Mouse (Mus musculus): ENCODE results near the gene Luzp1. TPM values are rescaled to one million over a fixed set of nuclear protein-coding genes. Genes with fewer than 3 reads are reported as not detected.

The Luzp1 gene
- total and polyA plus RNA-seq, 3 experiments: 4.4 to 37.1 (median 29.3) TPM

GRCm38 (mm10) chr4:136462086-136462838, 7.3 kb upstream of the Luzp1 start, which contains the start of gene 6030445D17Rik:
6030445D17Rik (plus strand) TSS chr4:136462250.
- peak; percentile 91 for DNase-seq

- no peak for DNase-seq
Observed at GRCm38 (mm10) chr4:136462839-136463178, 6.8 kb upstream of the Luzp1 start.

DNA sequence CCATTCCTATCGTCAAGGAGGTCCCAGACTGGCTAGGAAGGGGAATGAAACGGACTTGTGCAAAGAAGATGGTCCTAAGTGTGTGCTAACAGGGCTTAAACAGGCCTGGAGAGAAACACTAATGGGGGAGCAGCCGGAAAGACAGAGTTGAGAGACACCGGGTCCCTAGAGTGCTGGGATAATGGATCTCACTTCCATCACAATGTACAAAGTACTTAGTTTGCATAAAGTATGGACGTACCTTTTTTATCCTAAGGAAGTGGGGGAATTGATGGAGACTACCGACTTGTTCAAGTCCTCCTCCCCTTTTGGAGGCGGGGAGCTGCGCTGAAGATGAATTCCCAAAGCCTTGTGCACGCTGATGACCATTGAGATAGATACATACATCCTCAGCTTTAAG, 6.1 kb upstream of the Luzp1 start:
- DNase-seq: no peak

GRCm38 (mm10) chr4:136466226-136466625, 3.3 kb upstream of the Luzp1 start:
- peak; percentile 25 for DNase-seq

DNA sequence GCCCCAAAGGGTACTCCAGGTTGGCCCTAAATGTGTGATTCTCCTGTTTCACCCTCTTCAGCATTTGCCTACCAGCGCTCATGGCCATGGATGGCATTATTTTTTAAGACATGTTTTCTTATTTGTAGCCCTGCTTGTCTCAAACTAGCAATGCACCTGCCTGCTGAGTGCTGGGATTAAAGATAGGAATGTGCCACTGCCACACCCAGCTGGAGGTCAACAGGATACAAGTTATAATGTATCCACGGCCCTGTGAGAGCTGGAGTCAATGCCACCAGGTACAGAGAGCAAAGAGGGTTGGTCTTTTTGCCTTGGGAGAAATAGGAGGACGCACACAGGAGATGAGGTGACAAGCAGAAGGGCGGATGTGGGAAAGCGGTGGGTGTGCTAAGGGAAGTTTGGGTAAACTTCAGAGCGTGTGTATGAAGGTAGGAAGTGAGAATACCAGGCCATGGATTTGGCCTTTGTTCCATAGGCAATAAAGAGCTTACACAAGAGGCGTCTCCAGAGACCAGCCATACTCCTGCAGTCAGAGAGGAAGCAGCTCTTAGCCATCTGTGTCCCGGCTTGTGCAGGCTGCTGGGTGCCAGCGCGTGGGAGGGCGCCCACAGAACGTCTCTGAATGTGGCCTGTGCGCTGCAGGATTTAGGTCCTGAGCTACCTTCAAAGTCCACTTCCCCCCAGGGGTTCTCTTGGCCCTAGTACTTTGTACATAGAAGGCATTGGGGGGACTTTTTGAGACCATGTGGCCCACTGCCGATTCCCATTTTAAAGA, 821 bp upstream of the Luzp1 start:
- peak; percentile 23 for DNase-seq

- DNase-seq: no peak
Observed at GRCm38 (mm10) chr4:136469941-136470346, 383 bp downstream of the Luzp1 start.

DNA sequence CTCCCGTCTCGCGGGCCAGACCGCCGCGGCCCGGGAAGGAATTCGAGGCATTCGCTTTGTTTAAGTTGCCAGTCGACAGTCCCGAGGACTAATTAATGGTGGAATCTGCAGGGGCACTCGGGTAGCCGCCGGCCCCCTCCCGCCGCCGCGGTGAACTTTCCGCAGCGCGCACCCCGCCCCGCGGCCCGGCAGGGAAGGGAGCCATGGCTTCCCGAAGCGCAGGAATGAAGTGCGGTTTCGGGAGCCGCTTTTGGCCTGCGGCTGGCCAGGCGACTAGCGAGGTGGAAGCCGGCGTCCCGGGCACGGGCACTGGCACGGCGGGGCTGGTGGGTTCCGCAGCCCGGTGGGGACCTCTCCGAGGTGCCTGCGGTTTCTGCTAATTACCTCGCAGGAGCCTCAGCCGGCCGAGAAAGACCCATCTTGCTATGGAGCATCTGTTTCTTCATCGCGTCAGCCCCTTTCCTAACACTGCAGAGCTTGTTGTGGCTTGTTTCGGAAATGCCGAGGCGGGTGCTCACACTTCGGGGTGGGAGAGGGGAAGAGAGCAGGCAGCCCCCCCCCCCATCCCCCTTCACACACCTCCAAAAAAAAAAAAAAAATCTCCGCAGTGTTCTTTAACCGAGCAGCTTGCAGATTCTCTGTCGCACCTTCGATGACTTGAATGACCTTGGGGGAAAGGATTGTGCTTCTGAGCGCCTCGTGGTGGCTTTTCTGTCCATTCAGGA, 948 bp downstream of the Luzp1 start:
- peak; percentile 81 for DNase-seq

DNA sequence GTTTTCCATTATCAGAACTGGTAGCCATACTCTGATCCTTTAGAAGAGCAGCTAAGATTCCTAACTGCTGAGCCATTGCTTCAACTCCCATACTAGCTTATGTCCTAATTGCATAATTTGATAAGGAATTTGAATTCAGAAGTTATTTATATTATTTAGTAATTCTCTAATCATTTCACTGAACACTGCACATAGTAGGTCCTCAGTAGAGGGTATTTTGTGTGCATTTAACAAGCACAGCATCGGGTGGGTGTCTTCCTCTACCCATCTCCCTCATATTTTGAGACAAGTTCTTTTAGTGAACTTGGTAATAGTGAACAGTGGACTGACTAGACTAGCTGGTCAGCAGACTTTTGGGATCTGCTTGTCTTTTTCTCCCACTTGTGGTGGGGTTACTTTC, 7.1 kb downstream of the Luzp1 start:
- no peak for DNase-seq

- peak; percentile 22 for DNase-seq
Observed at GRCm38 (mm10) chr4:136486549-136486948, 17.0 kb downstream of the Luzp1 start.

- no peak for DNase-seq
Observed at GRCm38 (mm10) chr4:136495993-136496392, 26.4 kb downstream of the Luzp1 start.

DNA sequence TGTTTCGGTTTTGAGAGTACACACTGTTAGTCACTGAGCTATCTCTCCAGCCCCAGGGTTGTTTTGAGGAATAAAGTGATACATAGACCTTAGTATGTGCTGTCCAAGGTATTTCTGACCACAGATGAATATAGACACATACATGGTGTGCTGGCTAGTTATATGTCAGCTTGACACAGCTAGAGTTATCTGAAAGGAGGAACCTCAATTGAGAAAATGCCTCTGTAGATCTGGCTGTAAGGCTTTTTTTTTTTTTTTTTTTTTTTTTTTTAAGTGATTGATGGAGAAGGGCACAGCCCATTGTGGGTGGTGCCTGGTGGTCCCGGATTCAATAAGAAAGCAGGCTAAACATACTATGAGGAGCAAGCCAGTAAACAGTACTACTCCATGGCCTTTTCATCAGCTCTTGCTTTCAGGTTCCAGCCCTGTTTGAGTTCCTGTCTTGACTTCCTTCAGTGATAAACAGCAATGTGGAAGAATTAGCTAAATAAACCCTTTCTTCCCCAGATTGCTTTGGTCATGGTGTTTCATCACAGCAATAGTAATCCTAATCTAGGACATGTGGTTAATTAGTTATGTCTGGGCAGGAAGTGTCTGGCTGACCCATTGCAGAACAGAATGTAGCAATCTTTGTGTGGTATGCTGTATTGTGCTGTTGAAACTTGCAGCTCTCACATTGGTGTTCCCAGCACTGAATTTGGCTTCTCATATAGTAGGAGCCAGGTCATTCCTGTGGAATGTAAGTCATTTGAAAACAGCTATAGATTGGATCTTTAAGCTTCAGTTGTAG, 36.1 kb downstream of the Luzp1 start:
- DNase-seq: peak; percentile 14

DNA sequence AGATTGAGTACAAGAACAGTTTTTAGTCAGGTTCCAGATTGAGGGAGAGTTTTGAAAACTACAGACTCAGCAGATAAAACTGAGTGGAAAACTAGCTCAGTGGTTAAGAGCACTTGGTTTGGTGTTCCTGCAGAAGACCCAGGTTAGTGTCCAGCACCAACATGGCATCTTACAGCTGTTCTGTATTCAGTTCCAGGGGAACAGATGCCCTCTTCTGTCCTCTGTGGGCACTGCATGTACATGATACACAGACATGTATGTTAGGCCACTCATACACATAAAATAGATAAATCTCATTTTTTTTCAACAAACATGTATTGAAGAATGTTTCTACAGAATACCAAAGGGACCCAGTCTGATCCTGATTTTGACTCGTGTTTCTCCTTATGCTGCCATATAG, 40.3 kb downstream of the Luzp1 start:
- peak; percentile 52 for DNase-seq

DNA sequence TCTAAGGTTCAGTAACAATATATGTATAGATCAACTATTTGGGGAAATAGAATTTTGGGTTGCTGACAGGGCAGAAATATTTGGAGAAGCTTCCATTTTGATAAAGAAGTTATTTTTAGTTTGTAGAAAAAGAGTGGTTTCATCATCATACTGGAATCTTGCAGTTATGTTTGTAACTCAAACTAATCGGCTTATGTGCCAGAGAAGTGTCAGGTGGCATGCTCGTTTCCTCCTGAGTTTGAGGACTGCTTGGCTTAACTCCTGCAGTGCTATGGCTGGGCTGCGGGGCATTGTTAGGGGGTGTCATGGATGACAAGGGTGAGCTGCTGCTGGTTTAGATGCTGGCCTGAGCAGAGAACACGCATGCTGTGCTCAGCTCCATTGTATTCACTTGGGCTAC, 42.1 kb downstream of the Luzp1 start:
- no peak for DNase-seq

- DNase-seq: peak; percentile 10
Observed at GRCm38 (mm10) chr4:136512905-136513304, 43.3 kb downstream of the Luzp1 start.

DNA sequence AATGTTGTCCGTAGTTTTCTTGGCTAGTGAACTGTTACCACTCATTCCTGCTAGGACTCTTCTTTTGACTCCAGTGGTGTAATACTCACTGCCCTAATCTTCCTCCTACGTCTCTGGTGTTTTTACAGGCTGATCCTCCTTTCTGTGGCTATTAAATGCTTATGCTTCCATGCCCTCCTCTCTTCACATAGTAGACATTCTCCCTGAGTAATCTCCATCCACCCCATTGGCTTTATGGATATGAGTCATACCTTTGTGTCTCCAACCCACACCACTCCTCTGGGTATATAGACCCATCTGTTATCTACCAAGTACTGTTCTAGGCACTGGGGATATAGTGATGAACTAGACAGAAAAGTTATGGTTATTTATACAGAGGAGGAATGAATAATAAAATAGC, 48.6 kb downstream of the Luzp1 start:
- DNase-seq: no peak

DNA sequence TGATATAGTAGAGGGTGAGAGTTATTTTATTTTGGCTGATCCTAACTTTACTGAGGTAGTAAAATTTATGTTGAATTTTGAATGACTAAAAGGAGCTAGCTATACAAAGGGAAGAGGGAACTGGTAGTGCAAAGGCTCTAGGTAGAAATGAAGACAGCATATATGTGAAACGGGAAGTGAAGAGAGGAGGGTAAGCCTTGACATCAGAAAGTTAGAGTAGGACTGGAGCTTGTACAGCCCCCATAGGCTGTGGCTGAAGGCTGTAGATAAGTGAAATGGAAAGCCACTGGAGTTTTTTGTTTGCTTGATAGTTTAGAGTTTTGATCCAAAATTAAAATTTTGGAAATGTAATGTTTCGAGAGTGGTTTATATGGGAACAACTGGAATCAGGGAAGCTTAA, 49.0 kb downstream of the Luzp1 start:
- no peak for DNase-seq

DNA sequence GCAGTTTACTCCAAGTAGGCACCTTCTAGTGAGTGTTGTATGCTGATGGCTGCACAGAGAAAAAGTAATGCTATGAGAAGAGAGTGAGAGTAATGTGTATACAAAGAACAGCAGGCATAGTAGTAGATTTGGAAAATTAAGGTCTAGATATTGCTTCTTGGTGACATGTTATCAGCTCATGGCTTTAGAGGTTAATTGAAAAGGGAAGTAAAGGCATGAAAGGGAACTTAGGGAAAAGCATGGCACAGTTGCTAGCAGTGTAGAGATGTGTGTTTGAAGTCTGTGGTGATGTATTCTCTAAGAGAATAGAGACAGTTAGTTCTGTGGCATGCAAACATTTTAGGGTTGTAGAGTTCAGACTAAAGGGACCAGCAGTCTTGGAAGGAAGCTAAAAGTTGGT, 50.3 kb downstream of the Luzp1 start:
- DNase-seq: no peak

- no peak for DNase-seq
Observed at GRCm38 (mm10) chr4:136521898-136522297, 52.3 kb downstream of the Luzp1 start.

DNA sequence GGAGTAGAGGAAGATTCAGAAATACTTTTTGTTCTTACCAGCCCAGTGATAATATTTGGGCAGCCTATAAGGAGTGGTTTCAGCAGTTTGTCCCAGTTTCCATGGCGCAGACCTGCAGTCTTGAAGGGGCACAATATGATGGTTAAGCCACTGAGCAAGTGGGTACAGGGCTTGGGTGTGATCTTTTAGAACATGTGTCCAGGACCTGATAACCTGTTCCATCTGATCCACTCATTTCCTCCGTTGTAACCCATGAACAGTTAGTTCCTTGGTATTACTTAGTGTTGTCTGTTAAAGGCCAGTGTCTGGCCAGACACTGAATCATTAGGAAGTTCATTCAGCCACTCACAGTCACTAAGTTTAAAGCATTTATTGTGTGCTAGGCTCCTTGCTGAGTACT, 54.7 kb downstream of the Luzp1 start:
- no peak for DNase-seq

DNA sequence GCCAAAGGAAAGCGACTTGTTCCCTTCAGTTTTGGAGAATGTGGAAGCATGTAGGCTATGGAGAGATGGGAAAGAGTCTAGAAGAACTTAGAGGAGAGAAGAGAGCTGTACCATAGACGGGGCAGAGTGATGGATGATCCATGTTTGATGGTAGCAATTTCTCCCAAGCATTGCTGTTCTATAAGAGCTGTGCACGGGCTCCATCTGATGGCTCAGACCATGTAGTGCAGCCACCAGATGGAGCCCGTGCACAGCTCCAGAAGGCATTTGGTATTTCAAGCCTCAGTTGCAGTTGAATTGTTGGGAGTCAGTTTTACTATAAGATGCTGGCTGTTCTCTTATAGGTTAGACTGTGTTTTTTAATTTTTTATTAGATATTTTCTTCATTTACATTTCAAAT, 56.9 kb downstream of the Luzp1 start:
- DNase-seq: peak; percentile 48

- DNase-seq: no peak
Observed at GRCm38 (mm10) chr4:136545151-136545550, 75.6 kb downstream of the Luzp1 start.
